Comparison of ENCODE assay signal across 23 mouse cellular contexts in genomic region chr14:45685313-45685712, GRCm38 (mm10). TPM values are rescaled to one million over a fixed set of nuclear protein-coding genes. Genes with fewer than 3 reads are reported as not detected.
DNase-seq lines count a peak whose midpoint lies in the region; ATAC-seq and TF ChIP-seq lines count a peak whose summit lies in the region.
"Had no signal": no experiment of that assay in that cellular context is flagged by ENCODE, and none has a peak within 500 bp of the region (broad histone marks: within the 10 kb centered on the region; RNA-seq: fewer than 3 reads in every experiment).

No protein-coding gene starts in this region.

- no peaks in the 10 kb centered on the region for H3K79me2 ChIP-seq in CH12.LX (replicated peaks; ENCODE audit: control insufficient read depth, extremely low read depth, insufficient read depth, poor library complexity, severe bottlenecking)

- TF ChIP-seq EP300 in CH12.LX (IDR thresholded peaks at IDR 0.05; ENCODE audit: low read length), result peak; percentile 94

- TF ChIP-seq POLR2A in CH12.LX (IDR thresholded peaks at IDR 0.05; ENCODE audit: low read depth, low read length), result no peak

- in situ Hi-C loops in CH12.LX (cut with MboI; ENCODE audit: low pct_ligation_motif_present, low pct_unique_long_range_greater_than_20kb, low sequenced_read_pairs), result no loop called here

- no peaks in the 10 kb centered on the region for H3K36me3 ChIP-seq in CH12.LX (replicated peaks in 1 of 2; ENCODE audit: control insufficient read depth in 1 of 2, insufficient read depth in 1 of 2, low read length in 1 of 2)
- no peaks in the 10 kb centered on the region for H3K36me3 ChIP-seq in splenic B cell, adult 2 months (ENCODE audit: control insufficient read depth, insufficient read depth, low read length, poor library complexity, severe bottlenecking)
- H3K36me3 ChIP-seq: embryonic facial prominence, embryonic 10.5 days; embryonic facial prominence, embryonic 12.5 days; forebrain, embryonic 15.5 days had no signal

- peak; percentile 60 for DNase-seq in CH12.LX (ENCODE audit: extremely low read depth)
- DNase-seq in splenic B cell, adult 2 months (ENCODE audit: low read depth, low spot score), result peak; percentile 27
- no peak for DNase-seq in urinary bladder, postnatal 4 days (ENCODE audit: low spot score in 2 of 2)
- DNase-seq in right cerebral cortex, postnatal 14 days, result no peak
- no peak for DNase-seq in thymus, postnatal 10 days (ENCODE audit: low spot score in 2 of 2)
- no peak for DNase-seq in left cerebral cortex, adult 11 months (ENCODE audit: low spot score)
- DNase-seq: adrenal gland, adult 2 months; adrenal gland, postnatal 10 days; adrenal gland, postnatal 25 days; cerebellum, adult 11 months; cerebellum, adult 18-20 months; cerebellum, adult 8-10 months; cerebellum, adult 9-11 months; cerebellum, postnatal 14 days; cerebellum, postnatal 36 days; forebrain, postnatal 0 days had no signal

- peak; percentile 91 for ATAC-seq in granulocyte monocyte progenitor cell, adult 5-6 weeks (replicated peaks; ENCODE audit: poor library complexity, severe bottlenecking)
- ATAC-seq in megakaryocyte progenitor cell, adult 5-6 weeks (replicated peaks; ENCODE audit: poor library complexity), result peak; percentile 66
- ATAC-seq: CD4-positive, CD25-positive, alpha-beta regulatory T cell, adult 4 months; forebrain, embryonic 13.5 days; forebrain, embryonic 15.5 days; forebrain, postnatal 0 days had no signal

- TF ChIP-seq CTCF in CH12.LX (conservative IDR thresholded peaks at IDR 0.05 in 1 of 2, IDR thresholded peaks at IDR 0.05 in 1 of 2; ENCODE audit: low read depth in 2 of 2, low read length in 2 of 2), result no peak

- no peak overlapping the region for H3K27ac ChIP-seq in CH12.LX (ENCODE audit: insufficient read depth, low read depth)
- H3K27ac ChIP-seq: embryonic facial prominence, embryonic 10.5 days; embryonic facial prominence, embryonic 12.5 days; forebrain, embryonic 13.5 days; forebrain, embryonic 15.5 days had no signal

- no peak overlapping the region for H3K9ac ChIP-seq in CH12.LX (ENCODE audit: insufficient read depth, low read depth)
- H3K9ac ChIP-seq: embryonic facial prominence, embryonic 12.5 days; forebrain, embryonic 13.5 days; forebrain, embryonic 15.5 days; forebrain, postnatal 0 days had no signal

- H3K4me1 ChIP-seq in CH12.LX (ENCODE audit: control insufficient read depth in 1 of 2, insufficient read depth in 2 of 2), result peaks cover 2 to 20% of the 10 kb centered on the region in 2 experiments; a peak in 3 of 4 replicates
- H3K4me1 ChIP-seq: embryonic facial prominence, embryonic 12.5 days; forebrain, embryonic 15.5 days had no signal

- H3K9me3 ChIP-seq in CH12.LX (replicated peaks; ENCODE audit: low read length), result no peaks in the 10 kb centered on the region
- H3K9me3 ChIP-seq: embryonic facial prominence, embryonic 10.5 days; embryonic facial prominence, embryonic 12.5 days; forebrain, embryonic 13.5 days; forebrain, embryonic 15.5 days had no signal

- no peak for TF ChIP-seq RAD21 in CH12.LX (IDR thresholded peaks at IDR 0.05; ENCODE audit: low read depth, low read length)

- dilution Hi-C loops in CH12.LX (cut with MboI; ENCODE audit: extremely low pct_ligation_motif_present, extremely low pct_unique_long_range_greater_than_20kb, low sequenced_read_pairs), result no loop called here

- peak overlapping the region; percentile 47 for H3K4me2 ChIP-seq in CH12.LX (ENCODE audit: insufficient read depth, low read depth, poor library complexity, severe bottlenecking)
- H3K4me2 ChIP-seq: embryonic facial prominence, embryonic 12.5 days; forebrain, embryonic 13.5 days; forebrain, embryonic 15.5 days had no signal

- no peaks in the 10 kb centered on the region for H3K27me3 ChIP-seq in CH12.LX (replicated peaks)
- H3K27me3 ChIP-seq in splenic B cell, adult 2 months (ENCODE audit: control insufficient read depth, insufficient read depth, low read length, poor library complexity, severe bottlenecking), result no peaks in the 10 kb centered on the region
- H3K27me3 ChIP-seq: embryonic facial prominence, embryonic 12.5 days; forebrain, embryonic 13.5 days; forebrain, embryonic 15.5 days had no signal

- no peak overlapping the region for H3K4me3 ChIP-seq in CH12.LX (replicated peaks in 1 of 3; ENCODE audit: low read depth in 2 of 3, low read length in 2 of 3, poor library complexity in 1 of 3)
- H3K4me3 ChIP-seq: embryonic facial prominence, embryonic 10.5 days; embryonic facial prominence, embryonic 12.5 days; forebrain, embryonic 13.5 days; forebrain, embryonic 15.5 days had no signal

TF ChIP-seq in CH12.LX, 34 proteins besides CTCF, POLR2A, EP300 and RAD21:
- TF ChIP-seq TBP (conservative IDR thresholded peaks at IDR 0.05; ENCODE audit: low read depth, low read length), result 0 out of 2 replicates have a peak, but pooled peaks have one; percentile 13
- TF ChIP-seq IRF4 (IDR thresholded peaks at IDR 0.05; ENCODE audit: low read depth, low read length), result peak; percentile 95
- peak; percentile 29; the same call in 1 of the 2 replicates for TF ChIP-seq BHLHE40 (IDR thresholded peaks at IDR 0.05; ENCODE audit: low read depth, low read length)
- peak; percentile 19; the same call in 1 of the 2 replicates for TF ChIP-seq JUN (IDR thresholded peaks at IDR 0.05; ENCODE audit: insufficient read depth, low read depth, low read length)
- 0 out of 2 replicates have a peak, but pooled peaks have one; percentile 25 for TF ChIP-seq RCOR1 (conservative IDR thresholded peaks at IDR 0.05; ENCODE audit: low read depth, low read length)
- peak; percentile 62 for TF ChIP-seq ETS1 (conservative IDR thresholded peaks at IDR 0.05; ENCODE audit: low read depth, low read length)
- TF ChIP-seq MEF2A (IDR thresholded peaks at IDR 0.05; ENCODE audit: borderline replicate concordance, low read depth, low read length), result peak; percentile 77; the same call in 1 of the 2 replicates
- TF ChIP-seq MAZ (IDR thresholded peaks at IDR 0.05; ENCODE audit: low read depth, low read length), result 0 out of 2 replicates have a peak, but pooled peaks have one; percentile 36
- TF ChIP-seq MXI1 (IDR thresholded peaks at IDR 0.05; ENCODE audit: low read depth, low read length), result no peak
- TF ChIP-seq JUND (conservative IDR thresholded peaks at IDR 0.05; ENCODE audit: low read depth, low read length), result no peak; the same call in 1 of the 2 replicates
- TF ChIP-seq CHD2 (IDR thresholded peaks at IDR 0.05; ENCODE audit: low read length), result peak; percentile 60; the same call in 1 of the 2 replicates
- no peak for TF ChIP-seq UBTF (IDR thresholded peaks at IDR 0.05; ENCODE audit: low read depth, low read length)
- no peak for TF ChIP-seq KAT2A (IDR thresholded peaks at IDR 0.05; ENCODE audit: insufficient replicate concordance, low read length)

RNA-seq across cellular contexts. Expression of gene Ddhd1, which starts 27.4 kb away (rescaled TPM):
- total RNA-seq in CH12.LX (2012; rRNA removed) (7.4 and 7.8 TPM in 2 replicates), CH12.LX (2014; rRNA removed) (12.7 and 13.1 TPM in 2 replicates)
- 16.9 and 18.4 TPM in 2 replicates for polyA plus RNA-seq in CH12.LX (2012; ENCODE audit: insufficient read length, low read depth)
- 17.7 and 22.1 TPM in 2 replicates for total RNA-seq in granulocyte monocyte progenitor cell, adult 5-6 weeks (2014; fragmentation: Nextera tagmentation)
- total RNA-seq in granulocyte monocyte progenitor cell, adult 5-6 weeks (2017), result 22.4 and 22.6 TPM in 2 replicates
- 18.6 and 18.9 TPM in 2 replicates for total RNA-seq in megakaryocyte progenitor cell, adult 5-6 weeks (2015)
- 18.2 and 21.9 TPM in 2 replicates for total RNA-seq in megakaryocyte progenitor cell, adult 5-6 weeks (2017)

Comparison
In these comparisons a context has a peak if more than half of its experiments do, and no peak if none do; other contexts are left out.
1. DNase-seq: peak in CH12.LX (single experiment) and splenic B cell, adult 2 months (single experiment); none in urinary bladder, postnatal 4 days (0 of 2), right cerebral cortex, postnatal 14 days (single experiment), thymus, postnatal 10 days (0 of 2) and left cerebral cortex, adult 11 months (single experiment).